In the genomic region with DNA sequence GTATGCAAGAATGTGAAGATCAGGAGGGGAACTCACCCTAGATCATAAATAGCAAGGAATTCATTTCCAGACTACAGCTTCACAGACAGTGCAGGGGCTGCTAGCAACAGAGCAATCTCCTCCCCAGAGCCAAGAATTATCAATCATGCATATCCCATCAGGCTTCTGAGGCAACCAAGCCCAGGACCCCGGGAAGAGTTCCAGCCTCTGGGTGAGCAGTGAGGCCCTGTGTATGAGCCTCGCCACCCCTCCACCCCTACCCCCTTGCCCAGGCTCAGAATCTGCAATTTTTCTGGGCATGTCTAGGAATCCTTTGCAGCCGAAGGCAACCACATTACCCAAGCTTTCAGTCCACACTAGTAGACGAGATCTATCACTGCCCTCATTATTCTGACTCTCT, we compare ENCODE assay signal across 22 mouse cellular contexts. TPM values are rescaled to one million over a fixed set of nuclear protein-coding genes. Genes with fewer than 3 reads are reported as not detected.
DNase-seq lines count a peak whose midpoint lies in the region; ATAC-seq and TF ChIP-seq lines count a peak whose summit lies in the region.
"Had no signal": no experiment of that assay in that cellular context is flagged by ENCODE, and none has a peak within 500 bp of the region (broad histone marks: within the 10 kb centered on the region; RNA-seq: fewer than 3 reads in every experiment).

No protein-coding gene starts in this region.

- H3K36me3 ChIP-seq in lung, postnatal 0 days (ENCODE audit: insufficient read depth, low read length), result no peaks in the 10 kb centered on the region
- H3K36me3 ChIP-seq in heart, embryonic 14.5 days (ENCODE audit: control insufficient read depth, insufficient read depth, low read length), result peaks cover 6% of the 10 kb centered on the region
- H3K36me3 ChIP-seq: hindbrain, embryonic 15.5 days; intestine, embryonic 15.5 days; limb, embryonic 15.5 days; liver, embryonic 15.5 days had no signal

- no peak for TF ChIP-seq CTCF in gastrocnemius, adult 2 months (IDR thresholded peaks at IDR 0.05)
- no peak for TF ChIP-seq CTCF in lung, postnatal 0 days (IDR thresholded peaks at IDR 0.05)

- peak; percentile 37 for DNase-seq in gastrocnemius, adult 2 months
- DNase-seq in gastrocnemius, postnatal 36 days, result no peak
- DNase-seq in lung, postnatal 0 days (ENCODE audit: low spot score), result peak; percentile 3
- no peak for DNase-seq in lung, adult 18-20 months
- DNase-seq: embryo, embryonic 11 days; forebrain, postnatal 0 days; kidney, adult 9 months; lung, postnatal 10 days; midbrain, embryonic 14.5 days; right cerebral cortex, postnatal 14 days; thymus, adult 2 months had no signal

- peak overlapping the region; percentile 60 for H3K4me3 ChIP-seq in gastrocnemius, adult 2 months
- H3K4me3 ChIP-seq in lung, postnatal 0 days (ENCODE audit: low read depth, low read length), result no peak overlapping the region
- peak overlapping the region; percentile 10 to 34 for H3K4me3 ChIP-seq in heart, embryonic 14.5 days (ENCODE audit: control insufficient read depth in 1 of 2, insufficient read depth in 1 of 2, low read depth in 1 of 2, low read length in 2 of 2)
- H3K4me3 ChIP-seq: hindbrain, embryonic 15.5 days; intestine, embryonic 15.5 days; limb, embryonic 15.5 days; liver, embryonic 15.5 days had no signal

- 71% methylated on average over 4 of the region's 4 CpGs for WGBS in lung, postnatal 0 days
- 67% methylated on average over 4 of the region's 4 CpGs for WGBS in heart, embryonic 14.5 days

- no peak overlapping the region for H3K4me2 ChIP-seq in lung, postnatal 0 days (replicated peaks; ENCODE audit: low read depth, low read length)
- peak overlapping the region; percentile 63 for H3K4me2 ChIP-seq in heart, embryonic 14.5 days (ENCODE audit: low read length)
- H3K4me2 ChIP-seq: hindbrain, embryonic 15.5 days; intestine, embryonic 15.5 days; limb, embryonic 15.5 days; liver, embryonic 15.5 days had no signal

- no peaks in the 10 kb centered on the region for H3K9me3 ChIP-seq in lung, postnatal 0 days (ENCODE audit: low read length)
- no peaks in the 10 kb centered on the region for H3K9me3 ChIP-seq in heart, embryonic 14.5 days (ENCODE audit: control insufficient read depth, low read length)
- H3K9me3 ChIP-seq: hindbrain, embryonic 15.5 days; intestine, embryonic 15.5 days; limb, embryonic 15.5 days; liver, embryonic 15.5 days had no signal

- no peaks in the 10 kb centered on the region for H3K4me1 ChIP-seq in lung, postnatal 0 days (ENCODE audit: insufficient read depth, low read depth, low read length)
- H3K4me1 ChIP-seq in heart, embryonic 14.5 days (ENCODE audit: control insufficient read depth in 2 of 2, insufficient read depth in 2 of 2, low read length in 2 of 2), result peaks cover 58 to 64% of the 10 kb centered on the region in 2 experiments
- H3K4me1 ChIP-seq: intestine, embryonic 15.5 days; liver, embryonic 15.5 days had no signal

- H3K27me3 ChIP-seq in lung, postnatal 0 days (replicated peaks; ENCODE audit: insufficient read depth, low read length), result no peaks in the 10 kb centered on the region
- H3K27me3 ChIP-seq in heart, embryonic 14.5 days (ENCODE audit: control insufficient read depth, insufficient read depth, low read length), result no peaks in the 10 kb centered on the region
- H3K27me3 ChIP-seq: hindbrain, embryonic 15.5 days; intestine, embryonic 15.5 days; limb, embryonic 15.5 days; liver, embryonic 15.5 days had no signal

- intact Hi-C loops in gastrocnemius, adult 2 months (cut with DNase I), result loop anchor here (5.0 kb wide), 1 partner anchor 190 kb away; no protein-coding TSS in a partner anchor
- intact Hi-C loops in gastrocnemius, postnatal 36 days (cut with DNase I), result no loop called here

- H3K9ac ChIP-seq in lung, postnatal 0 days (replicated peaks; ENCODE audit: low read depth), result no peak overlapping the region
- peak overlapping the region; percentile 75 for H3K9ac ChIP-seq in heart, embryonic 14.5 days (ENCODE audit: low read length)
- H3K9ac ChIP-seq: forebrain, postnatal 0 days; hindbrain, embryonic 15.5 days; intestine, embryonic 15.5 days; limb, embryonic 15.5 days; liver, embryonic 15.5 days had no signal

- no peak for ATAC-seq in lung, postnatal 0 days
- no peak for ATAC-seq in heart, embryonic 14.5 days (ENCODE audit: insufficient number of reproducible peaks, insufficient read depth, low FRiP score, low read depth)
- no peak for ATAC-seq in megakaryocyte-erythroid progenitor cell, adult 5-6 weeks (replicated peaks; ENCODE audit: low FRiP score, low TSS enrichment, poor library complexity, severe bottlenecking)
- ATAC-seq in erythroid progenitor cell, adult 5-6 weeks (replicated peaks; ENCODE audit: low FRiP score, poor library complexity, severe bottlenecking), result no peak
- ATAC-seq: forebrain, postnatal 0 days; intestine, embryonic 15.5 days had no signal

- TF ChIP-seq EP300 in lung, postnatal 0 days (IDR thresholded peaks at IDR 0.05), result no peak

- H3K27ac ChIP-seq in gastrocnemius, adult 2 months, result peak overlapping the region; percentile 94
- H3K27ac ChIP-seq in lung, postnatal 0 days (ENCODE audit: low read length), result no peak overlapping the region
- H3K27ac ChIP-seq in heart, embryonic 14.5 days (replicated peaks in 1 of 2; ENCODE audit: control insufficient read depth in 1 of 2, insufficient read depth in 1 of 2, low read depth in 2 of 2, low read length in 2 of 2), result peak overlapping the region; percentile 87 to 98
- H3K27ac ChIP-seq: hindbrain, embryonic 15.5 days; intestine, embryonic 15.5 days; limb, embryonic 15.5 days; liver, embryonic 15.5 days had no signal

RNA-seq across cellular contexts. Expression of a gene that starts 22.7 kb away (rescaled TPM):
- total RNA-seq in gastrocnemius, adult 2 months (2021), result 10 to 100 TPM; 27.7 to 71.1 TPM
- total RNA-seq in gastrocnemius, postnatal 36 days (2021), result 10 to 100 TPM; 34.5 to 38.8 TPM
- polyA plus RNA-seq in lung, postnatal 0 days (2015; fragmentation: Nextera tagmentation; extraction: Ambion mirVana), result 0.10 TPM in 1 of 2 replicates, not detected in the other
- 0.19 TPM in 2 replicates for polyA plus RNA-seq in heart, embryonic 14.5 days (2014; fragmentation: Nextera tagmentation; extraction: Ambion mirVana)
- total RNA-seq in megakaryocyte-erythroid progenitor cell, adult 5-6 weeks (2014; fragmentation: Nextera tagmentation), result not detected in 2 replicates
- not detected in 2 replicates for total RNA-seq in megakaryocyte-erythroid progenitor cell, adult 5-6 weeks (2017)
- total RNA-seq in erythroid progenitor cell, adult 5-6 weeks (2015; ENCODE audit: low replicate concordance), result not detected in 2 replicates
- not detected in 2 replicates for total RNA-seq in erythroid progenitor cell, adult 5-6 weeks (2017; ENCODE audit: low replicate concordance)
- total RNA-seq: granulocyte monocyte progenitor cell, adult 5-6 weeks; megakaryocyte, adult 5-6 weeks had no signal
- polyA plus RNA-seq: forebrain, postnatal 0 days; hindbrain, embryonic 15.5 days; midbrain, embryonic 14.5 days had no signal

RNA-seq across cellular contexts. Expression of a gene that starts 28.6 kb away (rescaled TPM):
- 1,000 to 10,000 TPM; 3,091 to 7,772 TPM for total RNA-seq in gastrocnemius, adult 2 months (2021)
- 1,000 to 10,000 TPM; 2,788 to 3,377 TPM for total RNA-seq in gastrocnemius, postnatal 36 days (2021)
- 0.84 and 1.1 TPM in 2 replicates for polyA plus RNA-seq in lung, postnatal 0 days (2015; fragmentation: Nextera tagmentation; extraction: Ambion mirVana)
- polyA plus RNA-seq in heart, embryonic 14.5 days (2014; fragmentation: Nextera tagmentation; extraction: Ambion mirVana), result 807 and 810 TPM in 2 replicates
- total RNA-seq in megakaryocyte-erythroid progenitor cell, adult 5-6 weeks (2014; fragmentation: Nextera tagmentation), result not detected in 2 replicates
- not detected in 2 replicates for total RNA-seq in megakaryocyte-erythroid progenitor cell, adult 5-6 weeks (2017)
- not detected in 2 replicates for total RNA-seq in erythroid progenitor cell, adult 5-6 weeks (2015; ENCODE audit: low replicate concordance)
- not detected in 2 replicates for total RNA-seq in erythroid progenitor cell, adult 5-6 weeks (2017; ENCODE audit: low replicate concordance)
- total RNA-seq: granulocyte monocyte progenitor cell, adult 5-6 weeks; left cerebral cortex, adult 18-20 months; left cerebral cortex, postnatal 36 days; megakaryocyte, adult 5-6 weeks had no signal

Comparison
In these comparisons a context has a peak if more than half of its experiments do, and no peak if none do; other contexts are left out.
1. DNase-seq: peak in gastrocnemius, adult 2 months (single experiment) and lung, postnatal 0 days (single experiment); none in gastrocnemius, postnatal 36 days (0 of 2) and lung, adult 18-20 months (0 of 2).
2. RNA of a gene that starts 22.7 kb away (total RNA-seq): 27.7 to 71.1 TPM in gastrocnemius, adult 2 months and 34.5 to 38.8 TPM in gastrocnemius, postnatal 36 days; not detected in megakaryocyte-erythroid progenitor cell, adult 5-6 weeks and not detected in erythroid progenitor cell, adult 5-6 weeks; every median in the first group is over 10 times any median in the second.
3. RNA of a gene that starts 28.6 kb away (total RNA-seq): 3,091 to 7,772 TPM in gastrocnemius, adult 2 months and 2,788 to 3,377 TPM in gastrocnemius, postnatal 36 days; not detected in megakaryocyte-erythroid progenitor cell, adult 5-6 weeks and not detected in erythroid progenitor cell, adult 5-6 weeks; every median in the first group is over 1,000 times any median in the second.